Comparison of ENCODE assay signal across 11 mouse cellular contexts in genomic region chr17:27435799-27436198, GRCm38 (mm10).
DNase-seq lines count a peak whose midpoint lies in the region; ATAC-seq lines count a peak whose summit lies in the region.
"Had no signal": no experiment of that assay in that cellular context is flagged by ENCODE, and none has a peak within 500 bp of the region (broad histone marks: within the 10 kb centered on the region; RNA-seq: fewer than 3 reads in every experiment).

No protein-coding gene starts in this region.

- H3K36me3 ChIP-seq in kidney, embryonic 16.5 days (ENCODE audit: insufficient read depth, low read length) = no peaks in the 10 kb centered on the region
- no peaks in the 10 kb centered on the region for H3K36me3 ChIP-seq in forebrain, embryonic 14.5 days (ENCODE audit: control insufficient read depth, insufficient read depth, low read length)
- H3K36me3 ChIP-seq: lung, embryonic 15.5 days had no signal

- H3K27me3 ChIP-seq in kidney, embryonic 16.5 days (ENCODE audit: insufficient read depth, low read length) = no peaks in the 10 kb centered on the region
- no peaks in the 10 kb centered on the region for H3K27me3 ChIP-seq in forebrain, embryonic 14.5 days (replicated peaks; ENCODE audit: control insufficient read depth, insufficient read depth, low read length)
- H3K27me3 ChIP-seq: lung, embryonic 15.5 days had no signal

- H3K9me3 ChIP-seq in kidney, embryonic 16.5 days (ENCODE audit: low read length) = no peaks in the 10 kb centered on the region
- H3K9me3 ChIP-seq in forebrain, embryonic 14.5 days (replicated peaks; ENCODE audit: control insufficient read depth, low read length) = no peaks in the 10 kb centered on the region
- H3K9me3 ChIP-seq: lung, embryonic 15.5 days had no signal

- no peak overlapping the region for H3K4me3 ChIP-seq in kidney, embryonic 16.5 days (ENCODE audit: low read length)
- H3K4me3 ChIP-seq in forebrain, embryonic 14.5 days (ENCODE audit: low read depth, low read length) = no peak overlapping the region
- H3K4me3 ChIP-seq: lung, embryonic 15.5 days had no signal

- WGBS in kidney, embryonic 16.5 days = 23% methylated on average over 13 of the region's 13 CpGs
- 8% methylated on average over 13 of the region's 13 CpGs for WGBS in forebrain, embryonic 14.5 days

- H3K4me2 ChIP-seq in kidney, embryonic 16.5 days (replicated peaks; ENCODE audit: low read depth, low read length) = 0 out of 2 replicates have a peak overlapping the region, but pooled peaks have one; percentile 11
- H3K4me2 ChIP-seq in forebrain, embryonic 14.5 days (ENCODE audit: low read length) = no peak overlapping the region
- H3K4me2 ChIP-seq: lung, embryonic 15.5 days had no signal

- 0 out of 2 replicates have a peak overlapping the region, but pooled peaks have one; percentile 6 for H3K27ac ChIP-seq in kidney, embryonic 16.5 days (ENCODE audit: low read length)
- H3K27ac ChIP-seq in forebrain, embryonic 14.5 days (ENCODE audit: low read depth, low read length) = no peak overlapping the region
- H3K27ac ChIP-seq: lung, embryonic 15.5 days had no signal

- DNase-seq in kidney, postnatal 25 days = no peak
- DNase-seq in ZHBTc4 (ENCODE audit: low read depth, low spot score) = peak; percentile 28
- peak; percentile 47 for DNase-seq in forebrain, embryonic 14.5 days (ENCODE audit: low spot score)
- peak; percentile 44 for DNase-seq in mesoderm, embryonic 11.5 days (ENCODE audit: low read depth, low spot score)
- no peak for DNase-seq in gastrocnemius, postnatal 25 days
- no peak for DNase-seq in right cerebral cortex, adult 18-20 months
- DNase-seq: right cerebral cortex, postnatal 25 days; thymus, postnatal 36 days had no signal

- peak; percentile 53 for ATAC-seq in kidney, embryonic 16.5 days (ENCODE audit: low FRiP score, low TSS enrichment)
- ATAC-seq in forebrain, embryonic 14.5 days = no peak
- ATAC-seq: inflammation-experienced regulatory T-cells, adult 6 months had no signal

- no peak overlapping the region for H3K9ac ChIP-seq in kidney, embryonic 16.5 days (replicated peaks; ENCODE audit: low read length)
- no peak overlapping the region for H3K9ac ChIP-seq in forebrain, embryonic 14.5 days (ENCODE audit: low read length)
- H3K9ac ChIP-seq: lung, embryonic 15.5 days had no signal

- peaks cover 27% of the 10 kb centered on the region for H3K4me1 ChIP-seq in kidney, embryonic 16.5 days (ENCODE audit: insufficient read depth, low read length)
- peaks cover 9% of the 10 kb centered on the region; the same call in 1 of the 2 replicates for H3K4me1 ChIP-seq in forebrain, embryonic 14.5 days (ENCODE audit: control insufficient read depth, insufficient read depth, low read length)

Comparison
In these comparisons a context has a peak if more than half of its experiments do, and no peak if none do; other contexts are left out.
1. DNase-seq: peak in ZHBTc4 (single experiment), forebrain, embryonic 14.5 days (single experiment) and mesoderm, embryonic 11.5 days (single experiment); none in kidney, postnatal 25 days (0 of 2), gastrocnemius, postnatal 25 days (single experiment) and right cerebral cortex, adult 18-20 months (single experiment).